Mouse (Mus musculus) R1 (cell line): Measurements from ENCODE around the gene H2-D1.

Source experiments
- DNase-seq: peaks from one replicate; pipeline ENCODE4 v3.0.0-alpha.2; 2018; ENCODE audit warnings: low read depth, low spot score

Gene H2-D1

DNA sequence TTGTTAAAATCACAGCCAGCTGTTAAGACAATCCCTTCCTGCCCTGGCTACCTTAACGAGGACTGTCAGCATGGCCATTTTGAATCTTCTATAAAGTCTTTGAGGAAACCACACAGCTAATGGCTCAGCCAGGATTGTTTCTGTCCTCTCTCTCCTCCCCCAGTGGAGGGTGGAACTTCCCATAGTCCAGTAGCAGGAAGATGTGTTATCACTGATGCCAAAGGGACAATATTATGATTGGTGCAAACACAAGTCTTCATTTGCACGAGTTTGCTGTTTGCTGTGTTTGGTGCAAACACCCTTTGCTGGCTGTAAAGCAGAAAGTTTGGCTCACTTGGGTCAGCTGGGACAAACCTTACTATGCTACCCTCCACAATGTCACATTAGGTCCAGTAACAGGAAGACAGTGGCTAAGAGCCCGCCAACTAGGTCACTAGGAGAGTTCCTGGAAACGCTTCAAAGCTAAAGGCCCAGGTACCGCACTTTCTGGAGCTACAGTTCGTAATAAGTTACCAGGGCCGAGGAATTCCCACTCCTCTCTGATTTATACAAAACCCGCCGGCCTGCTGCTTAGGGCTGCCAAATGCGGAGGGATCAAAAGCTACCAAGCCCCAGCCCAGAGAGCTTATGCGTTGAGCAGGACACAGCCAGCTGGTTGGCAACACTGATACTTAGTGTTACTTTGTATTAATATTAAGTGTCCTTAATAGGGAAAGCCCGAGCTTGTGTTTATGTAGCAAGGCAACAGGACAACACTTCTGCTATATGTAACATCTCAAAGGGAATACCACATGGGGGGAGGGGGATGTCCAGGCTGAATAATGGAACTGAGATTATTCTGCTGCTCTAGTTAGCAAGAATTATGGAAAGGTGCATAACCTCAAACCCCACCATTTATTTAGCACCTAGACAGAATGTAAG lies 21.9 kb upstream of the H2-D1 start:
- DNase-seq: no peak

GRCm38 (mm10) chr17:35241305-35242014 lies 21.1 kb upstream of the H2-D1 start, which contains the start of gene Ddx39b:
TSS of gene Ddx39b (plus strand) at chr17:35241746.
- DNase-seq: peak; percentile 98

- DNase-seq: peak; percentile 82
Measured at GRCm38 (mm10) chr17:35242015-35242941, 20.3 kb upstream of the H2-D1 start.

GRCm38 (mm10) chr17:35243086-35243485 lies 19.4 kb upstream of the H2-D1 start:
- DNase-seq: peak; percentile 69

DNA sequence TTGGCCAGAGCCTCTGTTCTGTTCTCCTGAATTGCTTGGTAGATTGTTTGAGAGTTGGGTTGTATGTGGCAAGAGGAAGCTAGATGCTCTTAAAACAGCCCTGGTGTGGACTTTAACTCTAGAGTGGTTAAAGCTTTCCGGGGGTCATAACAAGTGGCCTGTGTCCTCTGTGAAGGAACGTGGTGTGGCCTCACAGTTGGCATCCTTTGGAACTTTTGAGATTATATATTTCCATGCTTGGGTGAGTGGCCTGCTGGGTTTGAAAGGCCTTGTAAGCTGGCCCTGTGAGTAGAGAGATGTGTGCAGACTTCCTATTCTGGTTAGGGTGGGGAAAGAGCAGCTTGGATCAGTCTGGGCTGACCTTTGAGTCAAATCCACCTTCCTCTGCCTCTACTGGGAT lies 17.5 kb upstream of the H2-D1 start:
- DNase-seq: no peak

GRCm38 (mm10) chr17:35245731-35246623 lies 16.6 kb upstream of the H2-D1 start:
- DNase-seq: peak; percentile 59

- DNase-seq: no peak
Measured at GRCm38 (mm10) chr17:35247144-35247543, 15.4 kb upstream of the H2-D1 start.

DNA sequence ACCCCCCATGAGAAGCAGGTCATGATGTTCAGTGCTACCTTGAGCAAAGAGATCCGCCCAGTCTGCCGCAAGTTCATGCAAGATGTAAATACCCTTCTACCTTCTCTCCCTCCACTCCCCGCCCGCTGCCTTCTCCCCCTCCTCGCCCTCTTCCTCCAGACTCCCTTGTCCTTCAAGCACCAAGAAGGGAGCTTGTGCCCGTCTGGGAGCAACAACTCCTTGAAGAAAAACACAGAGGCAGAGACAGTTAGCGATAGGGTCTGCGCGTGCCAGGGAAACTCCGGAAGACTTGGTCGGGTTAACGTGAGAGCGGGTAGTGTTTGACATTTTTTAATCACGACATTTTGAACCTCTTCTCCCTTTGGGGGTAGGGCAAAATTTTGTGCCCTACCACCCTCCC lies 13.5 kb upstream of the H2-D1 start:
- no peak for DNase-seq

DNA sequence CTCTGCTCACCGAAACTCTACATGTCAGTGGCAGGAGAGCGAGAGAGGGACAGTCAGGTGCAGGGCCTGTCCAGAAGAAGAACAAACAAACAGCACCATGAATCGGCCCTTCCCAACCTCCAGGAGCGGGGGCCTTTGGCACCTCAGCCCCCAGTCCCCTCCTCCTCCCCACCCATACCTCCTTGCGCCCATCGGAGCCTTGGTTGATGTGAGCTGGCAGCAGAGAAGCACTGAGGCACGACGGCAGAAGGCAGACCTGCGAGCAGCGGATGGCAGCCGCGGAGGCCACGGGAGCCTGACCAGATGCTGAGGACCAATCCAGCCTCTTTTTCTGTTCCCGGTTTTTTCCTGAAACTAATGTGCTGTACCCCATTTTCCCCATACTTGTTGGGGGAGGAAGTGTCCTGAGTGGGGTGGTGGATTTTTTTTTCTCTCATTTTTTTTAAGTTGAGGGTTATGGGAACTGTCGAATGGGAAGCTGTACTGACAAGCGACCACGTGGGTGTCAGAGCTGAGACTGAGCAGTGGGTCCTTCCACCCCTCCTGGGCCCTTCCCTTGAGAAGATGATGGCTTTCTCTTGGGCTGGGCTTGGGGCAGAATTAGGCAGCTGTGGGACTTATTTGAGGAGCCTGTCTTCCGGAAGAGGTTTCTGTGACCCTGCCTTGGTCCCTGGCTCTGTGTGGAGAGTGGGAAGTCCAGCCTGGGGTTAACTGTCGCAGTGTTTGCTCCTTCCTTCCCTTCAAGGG lies 12.9 kb upstream of the H2-D1 start:
- no peak for DNase-seq

GRCm38 (mm10) chr17:35250348-35251120 lies 12.0 kb upstream of the H2-D1 start:
- DNase-seq: no peak

- DNase-seq: no peak
Measured at GRCm38 (mm10) chr17:35251162-35251719, 11.3 kb upstream of the H2-D1 start.

DNA sequence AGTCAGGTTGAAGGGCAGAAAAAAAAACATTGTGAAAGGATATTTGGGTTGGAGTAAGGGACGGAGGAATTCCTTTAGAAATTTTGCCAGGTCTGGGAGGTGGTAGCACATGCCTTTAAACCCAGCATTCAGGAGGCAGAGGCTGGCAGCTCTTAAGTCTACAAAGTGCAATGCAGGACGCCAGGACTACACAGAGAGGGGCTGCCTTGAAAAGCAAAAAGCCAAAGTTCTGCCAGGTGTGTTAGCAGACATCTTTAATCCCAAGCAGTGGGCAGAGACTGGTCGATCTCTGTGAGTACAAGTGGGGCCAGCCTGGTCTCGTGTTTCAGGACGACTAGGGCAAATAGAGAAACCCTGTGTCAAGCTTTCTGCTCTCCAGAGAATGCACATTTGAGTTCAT lies 10.5 kb upstream of the H2-D1 start:
- no peak for DNase-seq

- DNase-seq: no peak
Measured at GRCm38 (mm10) chr17:35252619-35253292, 9.8 kb upstream of the H2-D1 start.

GRCm38 (mm10) chr17:35253293-35254093 lies 9.0 kb upstream of the H2-D1 start:
- no peak for DNase-seq

GRCm38 (mm10) chr17:35254241-35255098 lies 8.1 kb upstream of the H2-D1 start:
- peak; percentile 79 for DNase-seq

GRCm38 (mm10) chr17:35255301-35255700 lies 7.2 kb upstream of the H2-D1 start:
- no peak for DNase-seq
